Mouse (Mus musculus): ENCODE results near the gene Schip1. TPM values are rescaled to one million over a fixed set of nuclear protein-coding genes. Genes with fewer than 3 reads are reported as not detected.

Schip1 gene
- 70.0 and 71.8 TPM in 2 replicates for polyA plus RNA-seq (2015; fragmentation: Nextera tagmentation; extraction: Ambion mirVana)

DNA sequence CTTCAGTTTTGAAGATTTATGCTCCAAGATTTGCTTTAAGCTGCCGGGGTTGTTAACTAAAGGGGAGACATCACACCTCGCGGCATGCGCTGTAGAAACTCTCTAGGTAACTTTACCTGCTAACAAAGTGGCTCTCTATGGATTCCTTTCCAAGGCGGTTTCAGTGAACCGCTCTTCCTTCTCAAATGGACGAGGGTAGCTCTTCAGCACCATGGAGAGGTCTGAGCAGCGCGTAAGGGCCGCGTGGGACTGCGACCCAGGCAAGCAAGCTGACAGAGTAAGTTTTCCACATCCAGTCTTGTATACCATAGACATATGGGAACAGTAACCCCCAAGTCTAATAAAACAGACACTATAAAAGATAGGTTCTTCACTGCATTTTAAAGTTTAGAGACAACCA lies at the start of gene Schip1:
Gene Schip1, plus strand, starts transcription at position 72 of the 400 bp plus-strand sequence.
- 26% methylated on average over 12 of the region's 12 CpGs for WGBS
- Histone ChIP-seq H3K36me3 (ENCODE audit: insufficient read depth, low read length) (no peaks in the 10 kb centered on the region), H3K9me3 (replicated peaks; ENCODE audit: low read length) (no peaks in the 10 kb centered on the region), H3K4me2 (ENCODE audit: low read length) (no peak within 1 kb of the TSS), H3K27ac (no peak within 1 kb of the TSS), H3K4me1 (replicated peaks; ENCODE audit: insufficient read depth, low read length) (no peaks in the 10 kb centered on the region), H3K9ac (ENCODE audit: low read depth, low read length) (no peak within 1 kb of the TSS), H3K27me3 (ENCODE audit: insufficient read depth, low read length) (no peaks in the 10 kb centered on the region), H3K4me3 (replicated peaks; ENCODE audit: low read depth, low read length) (no peak within 1 kb of the TSS)
- peak; percentile 75 for DNase-seq (ENCODE audit: low spot score)
- ATAC-seq (replicated peaks; ENCODE audit: low FRiP score, low read depth), result no peak
- no peak for TF ChIP-seq CTCF (IDR thresholded peaks at IDR 0.05; ENCODE audit: low read depth)

DNA sequence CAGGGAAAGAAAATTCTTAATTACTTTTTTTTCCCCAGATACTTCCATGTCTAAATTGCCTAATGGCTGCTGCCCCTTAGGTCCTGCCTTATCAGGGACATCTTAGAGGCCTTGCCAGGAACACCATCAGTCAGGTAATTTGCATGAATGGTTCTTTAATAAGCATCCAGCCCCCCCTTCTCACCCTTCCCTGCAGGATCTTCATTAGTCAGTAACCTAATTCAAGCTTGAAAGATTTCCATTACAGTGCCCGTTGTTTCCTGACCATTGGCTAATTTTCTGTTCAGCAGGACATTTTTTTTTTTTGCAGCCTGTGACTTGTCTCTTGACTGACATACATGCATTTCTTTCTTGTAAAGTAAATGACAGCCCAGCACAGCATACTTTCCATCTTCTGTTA lies 48.8 kb upstream of the Schip1 start:
- Histone ChIP-seq H3K9me3 (replicated peaks; ENCODE audit: low read length) (no peaks in the 10 kb centered on the region), H3K36me3 (ENCODE audit: insufficient read depth, low read length) (no peaks in the 10 kb centered on the region), H3K27ac (no peak overlapping the region), H3K4me1 (replicated peaks; ENCODE audit: insufficient read depth, low read length) (no peaks in the 10 kb centered on the region), H3K4me3 (replicated peaks; ENCODE audit: low read depth, low read length) (no peak overlapping the region), H3K27me3 (ENCODE audit: insufficient read depth, low read length) (no peaks in the 10 kb centered on the region), H3K4me2 (ENCODE audit: low read length) (no peak overlapping the region), H3K9ac (ENCODE audit: low read depth, low read length) (no peak overlapping the region)
- ATAC-seq (replicated peaks; ENCODE audit: low FRiP score, low read depth) (no peak), DNase-seq (ENCODE audit: low spot score) (peak; percentile 8)
- TF ChIP-seq CTCF (IDR thresholded peaks at IDR 0.05; ENCODE audit: low read depth), result no peak
- 24% methylated on average over 1 of the region's 1 CpGs for WGBS

DNA sequence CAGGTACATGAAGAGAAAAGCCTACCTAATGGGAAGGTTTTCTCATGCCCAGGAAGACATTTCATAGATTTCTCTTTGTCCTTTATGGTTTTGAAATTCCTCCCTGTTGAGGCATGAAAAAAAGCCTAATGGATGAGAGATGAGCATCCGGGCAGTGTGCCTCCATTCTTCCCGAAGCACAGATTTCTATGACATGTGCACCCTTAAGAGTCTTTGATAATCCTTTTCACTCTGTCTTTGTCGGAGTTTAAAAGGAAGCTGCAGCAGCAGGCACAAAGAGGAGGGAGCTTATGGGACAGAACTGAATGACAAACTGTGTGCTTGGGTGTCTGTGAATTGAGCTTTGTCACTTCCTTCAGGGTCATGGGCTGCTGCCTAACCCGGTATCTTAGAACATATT lies 45.2 kb upstream of the Schip1 start:
- Histone ChIP-seq H3K27me3 (ENCODE audit: insufficient read depth, low read length) (no peaks in the 10 kb centered on the region), H3K9ac (ENCODE audit: low read depth, low read length) (no peak overlapping the region), H3K9me3 (replicated peaks; ENCODE audit: low read length) (no peaks in the 10 kb centered on the region), H3K27ac (no peak overlapping the region), H3K4me3 (replicated peaks; ENCODE audit: low read depth, low read length) (no peak overlapping the region), H3K4me1 (replicated peaks; ENCODE audit: insufficient read depth, low read length) (no peaks in the 10 kb centered on the region), H3K4me2 (ENCODE audit: low read length) (no peak overlapping the region), H3K36me3 (ENCODE audit: insufficient read depth, low read length) (no peaks in the 10 kb centered on the region)
- DNase-seq (ENCODE audit: low spot score), result no peak
- ATAC-seq (replicated peaks; ENCODE audit: low FRiP score, low read depth), result no peak
- no peak for TF ChIP-seq CTCF (IDR thresholded peaks at IDR 0.05; ENCODE audit: low read depth)
- 72% methylated on average over 4 of the region's 4 CpGs for WGBS

DNA sequence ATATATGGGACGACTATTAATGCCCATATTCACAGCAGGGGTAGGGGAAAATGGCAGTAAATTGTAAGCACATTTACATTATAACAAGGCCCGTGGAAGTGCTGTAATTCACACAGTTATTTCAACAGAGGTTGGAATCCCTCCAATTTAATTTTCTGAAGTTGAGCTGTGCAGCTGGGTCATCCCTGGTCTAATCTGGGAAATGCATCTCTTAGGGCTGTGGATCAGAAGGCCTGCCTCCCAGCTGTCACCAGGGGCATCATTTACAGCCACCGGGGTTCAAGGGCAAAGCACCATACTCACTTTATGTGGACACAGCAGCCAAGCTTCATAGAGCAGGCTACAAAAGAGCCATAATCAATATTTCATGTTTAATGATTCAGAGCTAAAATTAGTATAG lies 28.5 kb upstream of the Schip1 start:
- 23% methylated on average over 3 of the region's 3 CpGs for WGBS
- H3K27ac ChIP-seq, result no peak overlapping the region
- no peak overlapping the region for H3K4me2 ChIP-seq (ENCODE audit: low read length)
- TF ChIP-seq CTCF (IDR thresholded peaks at IDR 0.05; ENCODE audit: low read depth), result no peak
- H3K4me3 ChIP-seq (replicated peaks; ENCODE audit: low read depth, low read length), result no peak overlapping the region
- no peak for ATAC-seq (replicated peaks; ENCODE audit: low FRiP score, low read depth)
- no peaks in the 10 kb centered on the region for H3K4me1 ChIP-seq (replicated peaks; ENCODE audit: insufficient read depth, low read length)
- no peak for DNase-seq (ENCODE audit: low spot score)
- H3K9me3 ChIP-seq (replicated peaks; ENCODE audit: low read length), result no peaks in the 10 kb centered on the region
- H3K36me3 ChIP-seq (ENCODE audit: insufficient read depth, low read length), result no peaks in the 10 kb centered on the region
- H3K27me3 ChIP-seq (ENCODE audit: insufficient read depth, low read length), result no peaks in the 10 kb centered on the region
- no peak overlapping the region for H3K9ac ChIP-seq (ENCODE audit: low read depth, low read length)

DNA sequence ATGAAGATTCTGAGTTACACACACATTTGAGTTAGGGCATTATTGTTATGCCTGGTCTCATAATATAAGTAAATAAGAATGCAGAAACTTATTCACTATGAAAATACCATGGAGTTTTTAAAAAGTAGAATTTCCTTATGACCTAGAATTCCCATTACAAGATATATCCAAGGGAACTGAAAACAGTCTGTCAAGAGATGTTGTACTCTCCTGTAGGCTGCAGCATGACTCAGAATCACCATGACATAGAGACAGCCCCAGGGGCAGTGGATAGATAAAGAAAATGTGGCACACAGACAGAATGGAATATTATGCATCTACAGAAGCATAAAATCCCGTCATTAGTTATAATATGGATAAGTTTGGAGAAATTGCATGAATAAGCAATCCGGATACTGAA lies 21.7 kb upstream of the Schip1 start:
- Histone ChIP-seq H3K27me3 (ENCODE audit: insufficient read depth, low read length) (no peaks in the 10 kb centered on the region), H3K27ac (no peak overlapping the region), H3K36me3 (ENCODE audit: insufficient read depth, low read length) (no peaks in the 10 kb centered on the region), H3K9ac (ENCODE audit: low read depth, low read length) (no peak overlapping the region), H3K4me2 (ENCODE audit: low read length) (no peak overlapping the region), H3K4me3 (replicated peaks; ENCODE audit: low read depth, low read length) (no peak overlapping the region), H3K9me3 (replicated peaks; ENCODE audit: low read length) (no peaks in the 10 kb centered on the region), H3K4me1 (replicated peaks; ENCODE audit: insufficient read depth, low read length) (no peaks in the 10 kb centered on the region)
- no peak for DNase-seq (ENCODE audit: low spot score)
- ATAC-seq (replicated peaks; ENCODE audit: low FRiP score, low read depth), result no peak
- no peak for TF ChIP-seq CTCF (IDR thresholded peaks at IDR 0.05; ENCODE audit: low read depth)
- WGBS, result 87% methylated on average over 2 of the region's 2 CpGs

DNA sequence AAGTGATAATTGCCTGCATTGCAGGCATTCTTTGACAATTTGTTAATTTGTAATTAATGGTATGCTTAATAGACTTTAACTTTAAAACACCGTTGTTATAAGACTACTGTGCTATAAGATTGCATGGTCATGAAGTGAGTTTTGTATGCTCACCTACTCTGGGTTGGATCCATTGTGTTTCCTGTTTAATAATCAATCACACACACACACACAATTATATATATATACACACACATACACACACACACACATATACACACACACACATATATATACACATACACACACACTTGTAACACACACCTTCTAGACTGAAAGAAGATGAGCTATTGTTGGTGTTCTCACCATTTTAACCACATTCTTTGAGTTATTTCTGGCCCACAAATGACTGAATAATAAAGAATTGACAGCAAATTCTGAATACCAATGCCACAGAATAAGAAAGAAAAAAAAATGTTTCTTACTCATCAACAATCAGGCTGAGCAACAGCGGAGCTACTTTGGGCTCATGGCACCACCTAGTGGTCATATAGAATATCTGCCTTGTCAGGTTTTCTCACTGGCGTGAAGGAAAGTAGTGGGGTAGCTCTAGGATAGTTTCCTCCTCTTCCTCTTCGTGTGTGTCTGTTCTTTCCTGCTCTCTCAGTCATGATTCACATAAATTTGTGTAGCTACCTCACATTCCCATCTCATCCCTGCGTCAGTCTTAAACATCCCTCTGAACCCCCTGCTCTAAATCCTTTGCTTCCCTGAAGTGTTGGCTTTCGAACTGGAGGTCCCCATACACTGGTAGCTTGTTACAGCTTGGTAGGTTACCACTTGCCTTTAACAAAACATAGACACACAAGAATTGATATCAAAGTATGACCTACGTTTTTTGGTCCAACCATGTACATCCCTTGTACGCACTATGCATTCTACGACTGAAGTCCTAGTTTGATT lies 18.9 kb upstream of the Schip1 start:
- Histone ChIP-seq H3K36me3 (ENCODE audit: insufficient read depth, low read length) (no peaks in the 10 kb centered on the region), H3K4me3 (replicated peaks; ENCODE audit: low read depth, low read length) (no peak overlapping the region), H3K27me3 (ENCODE audit: insufficient read depth, low read length) (no peaks in the 10 kb centered on the region), H3K4me1 (replicated peaks; ENCODE audit: insufficient read depth, low read length) (no peaks in the 10 kb centered on the region), H3K4me2 (ENCODE audit: low read length) (no peak overlapping the region), H3K9me3 (replicated peaks; ENCODE audit: low read length) (no peaks in the 10 kb centered on the region), H3K9ac (ENCODE audit: low read depth, low read length) (no peak overlapping the region), H3K27ac (no peak overlapping the region)
- ATAC-seq (replicated peaks; ENCODE audit: low FRiP score, low read depth) (no peak; the same call in 1 of the 2 replicates), DNase-seq (ENCODE audit: low spot score) (peak; percentile 86)
- peak; percentile 96 for TF ChIP-seq CTCF (IDR thresholded peaks at IDR 0.05; ENCODE audit: low read depth)
- 51% methylated on average over 9 of the region's 9 CpGs for WGBS
